Mouse (Mus musculus): ENCODE measurements at regions not wholly inside any gene's neighbourhood (a gene's known extent, or its start where the extent isn't known, plus 50 kb on each side); places are given as distances from the start of the nearest gene placed in this dataset.

- Histone ChIP-seq H3K9me3 (no peaks in the 10 kb centered on the region), H3K4me3 (no peak overlapping the region), H3K36me3 (replicated peaks) (no peaks in the 10 kb centered on the region), H3K4me1 (peaks cover 21% of the 10 kb centered on the region), H3K27ac (replicated peaks) (no peak overlapping the region), H3K27me3 (replicated peaks; ENCODE audit: low read depth, poor library complexity, severe bottlenecking) (no peaks in the 10 kb centered on the region)
- WGBS = 82% methylated on average over 2 of the region's 2 CpGs
- no peak for DNase-seq (ENCODE audit: low spot score)
Observed at GRCm38 (mm10) chr19:33072299-33072698, 315.0 kb downstream of the Pten start.

GRCm38 (mm10) chr19:33074907-33075306 lies 317.2 kb downstream of the Rnls start:
- DNase-seq (ENCODE audit: low spot score) = no peak
- Histone ChIP-seq H3K9me3 (no peaks in the 10 kb centered on the region), H3K27ac (replicated peaks) (no peak overlapping the region), H3K36me3 (replicated peaks) (no peaks in the 10 kb centered on the region), H3K4me3 (no peak overlapping the region), H3K27me3 (replicated peaks; ENCODE audit: low read depth, poor library complexity, severe bottlenecking) (no peaks in the 10 kb centered on the region), H3K4me1 (peaks cover 5% of the 10 kb centered on the region)
- WGBS = 84% methylated on average over 4 of the region's 4 CpGs

- Histone ChIP-seq H3K9me3 (no peaks in the 10 kb centered on the region), H3K4me3 (no peak overlapping the region), H3K27ac (replicated peaks) (no peak overlapping the region), H3K4me1 (peaks cover 6% of the 10 kb centered on the region), H3K36me3 (replicated peaks) (no peaks in the 10 kb centered on the region), H3K27me3 (replicated peaks; ENCODE audit: low read depth, poor library complexity, severe bottlenecking) (no peaks in the 10 kb centered on the region)
- DNase-seq (ENCODE audit: low spot score) = no peak
- WGBS = 62% methylated on average over 4 of the region's 4 CpGs
Observed at GRCm38 (mm10) chr19:33078681-33079360, 313.3 kb downstream of the Rnls start.

- no peak for DNase-seq (ENCODE audit: low spot score)
- Histone ChIP-seq H3K4me1 (peaks cover 6% of the 10 kb centered on the region), H3K9me3 (no peaks in the 10 kb centered on the region), H3K27ac (replicated peaks) (no peak overlapping the region), H3K36me3 (replicated peaks) (no peaks in the 10 kb centered on the region), H3K4me3 (no peak overlapping the region), H3K27me3 (replicated peaks; ENCODE audit: low read depth, poor library complexity, severe bottlenecking) (no peaks in the 10 kb centered on the region)
- WGBS = 74% methylated on average over 2 of the region's 2 CpGs
Observed at GRCm38 (mm10) chr19:33079959-33080358, 312.1 kb downstream of the Rnls start.

GRCm38 (mm10) chr19:33081493-33081892 lies 310.6 kb downstream of the Rnls start:
- no peak for DNase-seq (ENCODE audit: low spot score)
- 89% methylated on average over 3 of the region's 3 CpGs for whole genome bisulfite sequencing
- H3K4me3 ChIP-seq = no peak overlapping the region
- H3K4me1 ChIP-seq = peaks cover 6% of the 10 kb centered on the region
- H3K27ac ChIP-seq (replicated peaks) = no peak overlapping the region
- H3K27me3 ChIP-seq (replicated peaks; ENCODE audit: low read depth, poor library complexity, severe bottlenecking) = no peaks in the 10 kb centered on the region
- no peaks in the 10 kb centered on the region for H3K9me3 ChIP-seq
- H3K36me3 ChIP-seq (replicated peaks) = no peaks in the 10 kb centered on the region

- Histone ChIP-seq H3K9me3 (no peaks in the 10 kb centered on the region), H3K27me3 (replicated peaks; ENCODE audit: low read depth, poor library complexity, severe bottlenecking) (no peaks in the 10 kb centered on the region), H3K36me3 (replicated peaks) (no peaks in the 10 kb centered on the region), H3K4me1 (peaks cover 9% of the 10 kb centered on the region), H3K27ac (replicated peaks) (no peak overlapping the region), H3K4me3 (no peak overlapping the region)
- WGBS = 58% methylated on average over 2 of the region's 2 CpGs
- no peak for DNase-seq (ENCODE audit: low spot score)
Observed at GRCm38 (mm10) chr19:33083371-33083770, 308.7 kb downstream of the Rnls start.

GRCm38 (mm10) chr19:33084683-33085082 lies 307.4 kb downstream of the Rnls start:
- H3K27me3 ChIP-seq (replicated peaks; ENCODE audit: low read depth, poor library complexity, severe bottlenecking) = no peaks in the 10 kb centered on the region
- no peak overlapping the region for H3K4me3 ChIP-seq
- no peaks in the 10 kb centered on the region for H3K36me3 ChIP-seq (replicated peaks)
- 94% methylated on average over 5 of the region's 5 CpGs for WGBS
- DNase-seq (ENCODE audit: low spot score) = no peak
- peaks cover 9% of the 10 kb centered on the region for H3K4me1 ChIP-seq
- H3K9me3 ChIP-seq = no peaks in the 10 kb centered on the region
- H3K27ac ChIP-seq (replicated peaks) = no peak overlapping the region

All from embryonic facial prominence, embryonic 10.5 days (tissue).